Mouse (Mus musculus): ENCODE data around the gene Kcnj1. TPM values are rescaled to one million over a fixed set of nuclear protein-coding genes. Genes with fewer than 3 reads are reported as not detected.
A peak's percentile ranks its signal among the peaks of the same experiment; 100 is the strongest.

Kcnj1 gene
- not detected for total RNA-seq (2021)
- long read RNA-seq, experiment 1 = 0 reads
- long read RNA-seq, experiment 2 = 0 reads

GRCm38 (mm10) chr9:32372202-32372601, at the start of gene Kcnj1:
Gene Kcnj1, plus strand, starts transcription at chr9:32372493.
- Histone ChIP-seq H3K4me3 (no peak within 1 kb of the TSS), H3K27ac (no peak within 1 kb of the TSS)
- no peak for DNase-seq (ENCODE audit: low spot score in 2 of 2)
- no peak for TF ChIP-seq CTCF (conservative IDR thresholded peaks at IDR 0.05)

- Histone ChIP-seq H3K27ac (no peak overlapping the region), H3K4me3 (no peak overlapping the region)
- no peak for DNase-seq (ENCODE audit: low spot score in 2 of 2)
- TF ChIP-seq CTCF (conservative IDR thresholded peaks at IDR 0.05) = no peak
These were observed 48.7 kb upstream of the Kcnj1 start for GRCm38 (mm10) chr9:32323610-32324009.

GRCm38 (mm10) chr9:32328777-32329176, 43.5 kb upstream of the Kcnj1 start:
- Histone ChIP-seq H3K4me3 (no peak overlapping the region), H3K27ac (no peak overlapping the region)
- no peak for TF ChIP-seq CTCF (conservative IDR thresholded peaks at IDR 0.05)
- no peak for DNase-seq (ENCODE audit: low spot score in 2 of 2)

GRCm38 (mm10) chr9:32331162-32331561, 41.1 kb upstream of the Kcnj1 start:
- no peak overlapping the region for H3K4me3 ChIP-seq
- no peak overlapping the region for H3K27ac ChIP-seq
- DNase-seq (ENCODE audit: low spot score in 2 of 2) = no peak
- no peak for TF ChIP-seq CTCF (conservative IDR thresholded peaks at IDR 0.05)

GRCm38 (mm10) chr9:32335389-32336150, 36.7 kb upstream of the Kcnj1 start:
- no peak for TF ChIP-seq CTCF (conservative IDR thresholded peaks at IDR 0.05)
- no peak for DNase-seq (ENCODE audit: low spot score in 2 of 2)
- Histone ChIP-seq H3K27ac (no peak overlapping the region), H3K4me3 (no peak overlapping the region)

- Histone ChIP-seq H3K27ac (no peak overlapping the region), H3K4me3 (no peak overlapping the region)
- TF ChIP-seq CTCF (conservative IDR thresholded peaks at IDR 0.05) = no peak
- no peak for DNase-seq (ENCODE audit: low spot score in 2 of 2)
These were observed 31.5 kb upstream of the Kcnj1 start for GRCm38 (mm10) chr9:32340831-32341230.

- no peak for TF ChIP-seq CTCF (conservative IDR thresholded peaks at IDR 0.05)
- H3K27ac ChIP-seq = no peak overlapping the region
- H3K4me3 ChIP-seq = no peak overlapping the region
- no peak for DNase-seq (ENCODE audit: low spot score in 2 of 2)
These were observed 29.4 kb upstream of the Kcnj1 start for GRCm38 (mm10) chr9:32342929-32343328.

GRCm38 (mm10) chr9:32344051-32344450, 28.2 kb upstream of the Kcnj1 start, which contains the start of gene Kcnj5:
Gene Kcnj5, minus strand, starts transcription at chr9:32344350.
- DNase-seq (ENCODE audit: low spot score in 2 of 2) = no peak
- TF ChIP-seq CTCF (conservative IDR thresholded peaks at IDR 0.05) = no peak
- peak within 1 kb of the TSS; percentile 27 for H3K4me3 ChIP-seq
- no peak within 1 kb of the TSS for H3K27ac ChIP-seq

- Histone ChIP-seq H3K4me3 (peak overlapping the region; percentile 27), H3K27ac (no peak overlapping the region)
- no peak for DNase-seq (ENCODE audit: low spot score in 2 of 2)
- TF ChIP-seq CTCF (conservative IDR thresholded peaks at IDR 0.05) = no peak
These were observed 27.8 kb upstream of the Kcnj1 start for GRCm38 (mm10) chr9:32344489-32344888.

- TF ChIP-seq CTCF (conservative IDR thresholded peaks at IDR 0.05) = no peak
- Histone ChIP-seq H3K27ac (no peak overlapping the region), H3K4me3 (no peak overlapping the region)
- no peak for DNase-seq (ENCODE audit: low spot score in 2 of 2)
These were observed 24.2 kb upstream of the Kcnj1 start for GRCm38 (mm10) chr9:32348096-32348495.

- no peak overlapping the region for H3K27ac ChIP-seq
- TF ChIP-seq CTCF (conservative IDR thresholded peaks at IDR 0.05) = no peak
- no peak overlapping the region for H3K4me3 ChIP-seq
- DNase-seq (ENCODE audit: low spot score in 2 of 2) = no peak
These were observed 22.9 kb upstream of the Kcnj1 start for GRCm38 (mm10) chr9:32349344-32349743.

GRCm38 (mm10) chr9:32350332-32350731, 22.0 kb upstream of the Kcnj1 start:
- TF ChIP-seq CTCF (conservative IDR thresholded peaks at IDR 0.05) = peak; percentile 91
- H3K4me3 ChIP-seq = no peak overlapping the region
- DNase-seq (ENCODE audit: low spot score in 2 of 2) = peak; percentile 47 to 79
- no peak overlapping the region for H3K27ac ChIP-seq

- no peak for DNase-seq (ENCODE audit: low spot score in 2 of 2)
- no peak overlapping the region for H3K27ac ChIP-seq
- no peak overlapping the region for H3K4me3 ChIP-seq
- no peak for TF ChIP-seq CTCF (conservative IDR thresholded peaks at IDR 0.05)
These were observed 11.5 kb upstream of the Kcnj1 start for GRCm38 (mm10) chr9:32360770-32361169.

- Histone ChIP-seq H3K27ac (no peak overlapping the region), H3K4me3 (no peak overlapping the region)
- no peak for TF ChIP-seq CTCF (conservative IDR thresholded peaks at IDR 0.05)
- DNase-seq (ENCODE audit: low spot score in 2 of 2) = no peak
These were observed 3.5 kb upstream of the Kcnj1 start for GRCm38 (mm10) chr9:32368812-32369211.

Measured in layer of hippocampus, adult 2 months (tissue).